Mouse (Mus musculus) retina, postnatal 7 days (tissue): Measurements from ENCODE around the gene Agrp.
"Not testable (repeated sequence)": the region's sequence is repeated elsewhere in the genome, so short reads cannot be mapped to it uniquely, and the experiment has no call there.

ENCODE experiments used
- DNase-seq: peaks from one replicate; pipeline ENCODE4 v3.0.0-alpha.2; 2012; ENCODE audit warnings: low read depth, low spot score

Gene Agrp

GRCm38 (mm10) chr8:105598777-105599176 is 38.4 kb downstream of the Agrp start:
- DNase-seq: no peak

DNA sequence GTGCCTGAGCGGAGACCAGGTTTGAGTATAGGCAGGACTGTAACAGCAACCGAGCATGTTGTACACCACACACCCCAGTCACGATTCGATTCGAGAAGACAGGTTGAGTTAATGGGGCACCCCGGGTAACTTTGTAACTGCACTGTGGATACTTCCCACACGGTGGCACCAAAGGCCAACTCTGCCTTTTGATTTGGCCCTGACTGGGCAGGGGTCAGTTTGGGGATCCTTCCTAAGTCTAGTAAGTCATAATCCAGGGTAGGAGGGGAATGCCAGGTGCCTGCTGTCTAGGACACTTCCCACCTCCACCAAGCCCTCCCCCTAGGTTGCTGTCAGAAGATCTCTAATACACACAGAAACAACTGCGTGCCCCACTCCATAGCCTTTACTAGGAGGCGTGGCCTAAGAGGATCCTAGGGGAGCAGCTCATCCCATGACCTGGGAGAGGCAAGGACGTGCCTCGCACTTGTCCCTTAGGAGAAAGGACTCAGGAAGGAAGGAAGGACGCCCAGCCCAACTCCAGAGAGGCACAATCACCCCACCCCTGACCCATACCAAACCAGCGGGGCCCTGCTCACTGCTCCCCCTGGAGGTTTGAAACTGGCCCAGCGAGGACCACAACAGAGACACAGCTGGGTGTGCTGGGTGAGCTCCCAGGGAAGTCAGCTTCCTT is 40.7 kb downstream of the Agrp start:
- no peak for DNase-seq

DNA sequence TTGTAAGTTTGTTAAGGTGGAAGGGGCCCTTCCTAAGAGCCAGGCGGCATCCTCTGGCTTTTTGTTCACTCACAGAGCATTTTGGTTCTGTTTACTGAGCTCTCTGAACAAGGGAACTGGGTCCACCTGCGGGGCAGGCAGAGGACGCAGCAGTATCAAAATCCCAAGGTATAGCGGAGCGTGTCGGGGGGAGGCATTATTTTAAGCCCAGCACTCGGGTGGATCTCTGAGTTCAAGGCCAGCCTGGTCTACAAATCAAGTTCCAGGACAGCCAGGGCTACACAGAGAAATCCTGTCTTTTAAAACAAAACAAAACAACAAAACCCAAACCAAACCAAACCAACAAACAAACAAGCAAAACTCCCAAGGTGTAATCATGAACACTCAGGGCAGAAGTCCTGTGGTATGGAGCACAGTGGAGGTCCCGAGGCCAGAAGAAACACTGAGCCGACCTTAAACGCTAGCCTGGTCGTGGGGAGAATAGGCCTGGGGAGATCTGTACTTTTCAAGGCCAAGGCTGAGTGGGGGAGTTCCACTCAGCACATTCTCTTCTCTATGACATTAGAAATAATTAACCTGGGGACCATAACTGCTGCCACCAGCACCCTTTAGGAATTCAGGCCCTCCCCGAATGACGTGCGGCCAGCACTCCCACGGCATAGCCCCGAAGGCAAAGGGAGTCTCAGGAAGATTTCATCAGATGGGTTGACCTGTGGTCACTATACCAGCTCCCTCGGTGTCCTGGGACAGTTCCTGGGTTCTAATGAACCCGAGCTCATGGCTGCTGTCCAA is 42.5 kb downstream of the Agrp start:
- no peak for DNase-seq

DNA sequence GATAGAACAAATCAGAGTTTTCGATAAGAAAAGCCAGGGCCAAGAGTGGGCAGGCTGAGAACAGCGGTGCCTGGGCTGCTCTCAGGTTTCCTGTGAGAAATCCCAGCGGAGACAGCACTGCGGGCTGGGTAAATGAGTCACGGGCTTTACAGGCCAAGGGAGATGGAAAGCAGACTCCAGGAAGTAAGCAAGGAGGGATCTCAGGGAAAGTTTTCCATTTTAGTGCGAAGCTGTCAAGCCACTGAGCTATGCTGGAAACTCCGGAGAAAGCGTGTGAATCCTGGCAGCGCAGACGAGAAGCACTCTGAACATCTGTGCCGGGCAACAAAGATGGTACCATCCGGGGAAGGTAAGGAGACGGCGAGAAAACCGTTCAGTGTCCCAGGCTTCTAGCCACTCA is 43.3 kb downstream of the Agrp start:
- no peak for DNase-seq

- DNase-seq: no peak
Observed at GRCm38 (mm10) chr8:105592431-105592830, 44.8 kb downstream of the Agrp start.

DNA sequence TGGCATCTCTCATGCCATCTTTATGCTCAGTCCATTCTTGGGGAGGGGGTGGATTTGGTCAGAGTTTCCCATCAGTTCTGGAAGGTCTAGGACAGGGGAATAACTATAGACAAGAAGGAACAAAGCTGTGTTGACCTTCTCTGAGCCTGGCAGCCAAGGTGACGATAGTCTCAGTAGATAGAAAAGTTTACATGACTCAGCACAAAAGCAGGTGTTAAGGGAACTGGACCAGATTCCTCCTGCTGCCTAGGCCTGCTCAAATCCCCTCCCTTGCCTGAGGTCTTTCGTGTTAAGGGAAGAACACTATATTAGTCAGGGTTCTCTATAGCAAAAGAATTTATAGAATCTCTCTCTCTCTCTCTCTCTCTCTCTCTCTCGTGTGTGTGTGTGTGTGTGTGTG is 57.5 kb downstream of the Agrp start:
- no peak for DNase-seq

DNA sequence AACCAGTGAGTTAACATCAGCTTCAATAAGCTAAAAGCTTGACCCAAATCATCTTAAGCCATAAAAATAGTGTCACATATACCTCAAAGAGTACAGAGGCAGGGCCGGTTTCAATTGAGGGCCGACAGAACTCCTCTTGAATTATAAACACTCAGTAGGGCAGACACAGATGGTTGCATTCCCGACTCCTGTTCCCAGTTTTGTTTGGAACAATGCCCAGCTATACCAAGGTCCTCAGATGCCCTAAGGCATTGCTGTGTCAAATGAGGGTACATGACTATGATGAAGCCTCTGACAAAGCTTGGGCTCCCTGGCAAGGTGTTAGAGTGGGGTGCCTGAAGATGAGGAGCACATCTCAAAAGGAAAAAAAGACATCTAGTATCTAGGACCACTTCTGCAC is 61.7 kb downstream of the Agrp start:
- no peak for DNase-seq

DNA sequence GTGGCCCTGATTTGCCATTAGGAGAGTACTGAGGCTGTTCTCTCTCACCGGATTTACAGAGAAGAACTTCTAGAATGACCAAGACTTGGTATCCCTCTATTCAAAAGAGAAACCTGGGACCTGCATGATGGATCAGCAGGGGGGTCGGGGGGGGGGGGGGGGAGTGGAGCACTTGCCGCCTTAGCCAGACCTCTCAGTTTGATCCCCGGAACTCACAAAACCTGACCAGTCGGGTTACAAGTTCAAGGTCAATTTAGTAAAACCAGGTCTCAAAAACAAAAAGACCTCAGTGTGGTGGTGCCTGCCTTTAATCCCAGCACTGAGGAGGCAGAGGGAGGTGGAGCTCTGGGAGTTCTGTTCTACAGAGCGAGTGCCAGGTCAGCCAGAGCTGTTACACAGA is 62.5 kb downstream of the Agrp start:
- DNase-seq: no peak

DNA sequence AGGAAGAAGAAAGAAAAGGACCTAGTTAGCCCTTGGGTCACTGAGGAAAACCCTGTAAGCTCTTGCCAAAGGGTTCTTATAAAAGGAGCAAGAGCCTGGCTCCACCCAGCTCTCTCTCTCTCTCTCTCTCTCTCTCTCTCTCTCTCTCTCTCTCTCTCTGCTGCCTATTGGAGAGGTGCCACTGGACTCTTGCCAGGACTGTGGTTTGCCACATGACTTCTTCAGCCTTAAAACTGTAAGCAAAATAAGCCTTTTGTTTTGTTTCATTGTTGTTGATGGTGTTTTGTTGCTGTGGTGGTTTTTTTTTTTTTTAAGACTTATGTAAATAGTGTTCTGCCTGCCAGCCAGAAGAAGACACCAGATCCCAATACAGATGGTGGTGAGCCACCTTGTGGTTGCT is 63.8 kb downstream of the Agrp start:
- DNase-seq: no peak

DNA sequence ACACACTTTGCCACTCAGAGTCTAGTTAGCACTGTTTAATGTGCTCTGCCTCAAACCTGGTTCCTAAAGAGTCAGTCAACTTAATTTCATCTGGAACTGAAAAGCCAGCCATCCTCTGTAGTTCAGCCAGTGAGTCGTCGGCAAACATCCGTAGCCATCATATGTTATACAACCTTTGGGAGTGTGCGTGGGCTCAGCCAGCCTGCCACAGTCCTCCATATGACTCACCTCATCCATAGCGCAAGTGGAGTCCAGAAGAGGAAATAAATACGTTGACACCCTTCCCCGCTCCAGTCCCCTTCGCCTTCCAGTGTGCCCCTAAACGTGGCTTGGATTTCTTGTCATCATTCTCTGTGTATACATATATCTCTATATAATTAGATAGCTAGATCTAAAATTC is 65.4 kb downstream of the Agrp start:
- DNase-seq: no peak

GRCm38 (mm10) chr8:105566703-105567595 is 70.2 kb downstream of the Agrp start:
- no peak for DNase-seq

GRCm38 (mm10) chr8:105565952-105566702 is 71.1 kb downstream of the Agrp start, which contains the start of gene Atp6v0d1:
Atp6v0d1 (minus strand) TSS chr8:105566047.
- DNase-seq: peak; percentile 97

DNA sequence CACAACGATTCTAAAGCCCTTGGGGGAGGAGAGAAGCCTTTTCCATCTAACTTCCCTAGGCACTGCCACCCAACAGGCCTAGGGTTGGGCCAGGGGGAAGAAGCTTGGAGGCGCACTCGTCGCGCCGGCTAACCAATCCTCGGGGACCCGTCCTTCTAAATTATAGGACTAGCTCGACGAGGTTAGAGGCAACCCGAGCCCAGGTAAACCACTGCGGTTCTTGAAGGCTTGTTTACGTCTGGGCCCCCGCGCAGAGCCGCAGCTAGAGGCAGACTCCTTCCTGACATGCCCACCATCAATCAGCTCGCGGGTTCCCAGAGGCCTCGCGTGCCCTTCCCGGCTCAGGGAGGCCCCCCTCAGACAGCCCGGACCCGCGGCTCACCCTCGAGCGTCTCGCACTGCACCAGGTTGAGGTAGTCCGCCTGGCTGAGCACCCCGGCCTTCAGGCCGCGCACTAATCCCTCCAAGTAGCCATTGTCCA is 71.8 kb downstream of the Agrp start:
- peak; percentile 13 for DNase-seq

GRCm38 (mm10) chr8:105564573-105565229 is 72.5 kb downstream of the Agrp start:
- DNase-seq: not testable (repeated sequence)

DNA sequence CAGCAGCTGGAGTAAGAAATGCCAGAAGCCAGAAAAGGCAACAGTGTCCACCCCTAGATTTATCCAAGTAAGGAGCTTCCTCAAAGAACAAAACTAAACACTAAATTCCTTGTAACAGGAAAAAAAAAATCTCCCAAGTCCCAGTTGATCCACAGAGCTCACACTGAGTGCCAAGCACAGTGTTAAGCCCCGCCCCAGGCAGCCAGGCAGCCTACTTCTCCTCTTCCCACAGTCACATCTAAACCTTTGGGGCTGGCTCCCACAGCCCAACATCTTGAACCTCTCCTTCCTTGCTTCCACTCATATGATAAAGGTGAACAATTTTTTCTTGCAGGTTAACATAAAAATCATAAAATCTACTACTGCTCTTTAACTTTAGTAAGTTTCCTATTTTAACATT is 73.3 kb downstream of the Agrp start:
- no peak for DNase-seq

GRCm38 (mm10) chr8:105562863-105563262 is 74.3 kb downstream of the Agrp start:
- DNase-seq: no peak

DNA sequence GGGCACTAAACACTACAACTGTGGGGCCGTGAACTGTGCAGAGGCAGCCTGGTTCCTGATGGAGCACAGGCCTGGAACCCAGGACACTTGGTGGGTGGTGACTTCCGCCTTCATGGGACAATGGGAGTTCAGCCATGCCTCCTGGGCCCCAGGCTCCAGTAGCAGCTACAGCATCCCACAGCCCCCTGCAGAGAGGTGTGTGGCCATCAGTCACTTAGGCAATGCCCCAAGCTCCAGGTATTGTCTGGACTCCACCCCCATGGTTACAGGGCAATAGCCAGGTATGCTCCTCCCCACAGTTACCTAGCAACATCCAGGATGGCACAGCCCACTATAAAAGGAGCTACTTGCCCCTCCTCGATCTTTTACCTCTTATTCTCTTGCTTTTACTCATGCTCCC is 82.0 kb downstream of the Agrp start:
- no peak for DNase-seq

- peak; percentile 59 for DNase-seq
Observed at GRCm38 (mm10) chr8:105554087-105554486, 83.1 kb downstream of the Agrp start.

GRCm38 (mm10) chr8:105552824-105553223 is 84.4 kb downstream of the Agrp start:
- DNase-seq: no peak

DNA sequence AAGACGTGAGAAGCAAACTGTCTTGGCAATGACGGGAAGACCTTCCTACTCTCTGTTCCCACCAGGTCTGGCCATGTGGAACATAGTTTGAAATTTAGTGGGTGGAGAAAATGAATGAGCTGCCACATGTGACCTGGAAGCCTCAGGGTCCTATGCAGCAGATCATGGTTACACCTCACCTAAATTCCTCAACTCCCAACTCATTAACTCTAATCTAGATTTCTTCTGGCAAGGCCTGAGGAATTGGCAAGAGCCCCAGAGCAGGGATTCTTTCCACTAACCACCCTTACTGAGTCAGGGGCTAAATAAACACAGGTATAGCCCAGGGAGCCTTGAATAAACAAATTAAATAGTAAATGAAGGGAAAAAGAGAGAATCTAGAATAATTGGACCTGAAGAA is 85.2 kb downstream of the Agrp start:
- no peak for DNase-seq

GRCm38 (mm10) chr8:105550083-105550482 is 87.1 kb downstream of the Agrp start:
- DNase-seq: no peak
